Mouse (Mus musculus): ENCODE measurements around the gene Rfx8. TPM values are rescaled to one million over a fixed set of nuclear protein-coding genes. Genes with fewer than 3 reads are reported as not detected.

The Rfx8 gene
- polyA plus RNA-seq, 1 experiment: 37.8 TPM

- TF ChIP-seq CTCF (IDR thresholded peaks at IDR 0.05; ENCODE audit: control insufficient read depth, insufficient read depth, insufficient replicate concordance, low read depth, low read length) (no peak), POLR2A (IDR thresholded peaks at IDR 0.05; ENCODE audit: control insufficient read depth, low read depth, low read length) (no peak)
- Histone ChIP-seq H3K4me1 (ENCODE audit: control insufficient read depth, insufficient read depth, low read length) (peaks cover 2% of the 10 kb centered on the region), H3K27ac (ENCODE audit: control insufficient read depth, insufficient read depth, low read depth, low read length) (peak overlapping the region; percentile 12; the same call in 1 of the 2 replicates), H3K27me3 (ENCODE audit: control insufficient read depth, insufficient read depth, low read length) (no peaks in the 10 kb centered on the region), H3K4me3 (ENCODE audit: control insufficient read depth, low read depth, low read length) (no peak overlapping the region), H3K36me3 (ENCODE audit: control insufficient read depth, insufficient read depth, low read length) (no peaks in the 10 kb centered on the region)
Measured at GRCm38 (mm10) chr1:39748666-39749065, 27.9 kb upstream of the Rfx8 start.

- no peaks in the 10 kb centered on the region for H3K36me3 ChIP-seq (ENCODE audit: control insufficient read depth, insufficient read depth, low read length)
- TF ChIP-seq POLR2A (IDR thresholded peaks at IDR 0.05; ENCODE audit: control insufficient read depth, low read depth, low read length) (no peak), CTCF (IDR thresholded peaks at IDR 0.05; ENCODE audit: control insufficient read depth, insufficient read depth, insufficient replicate concordance, low read depth, low read length) (no peak)
- no peak overlapping the region for H3K4me3 ChIP-seq (ENCODE audit: control insufficient read depth, low read depth, low read length)
- H3K27me3 ChIP-seq (ENCODE audit: control insufficient read depth, insufficient read depth, low read length): no peaks in the 10 kb centered on the region
- H3K27ac ChIP-seq (ENCODE audit: control insufficient read depth, insufficient read depth, low read depth, low read length): 0 out of 2 replicates have a peak overlapping the region, but pooled peaks have one; percentile 17
- peaks cover 2% of the 10 kb centered on the region for H3K4me1 ChIP-seq (ENCODE audit: control insufficient read depth, insufficient read depth, low read length)
Measured at GRCm38 (mm10) chr1:39746464-39746863, 25.7 kb upstream of the Rfx8 start.

- TF ChIP-seq POLR2A (IDR thresholded peaks at IDR 0.05; ENCODE audit: control insufficient read depth, low read depth, low read length) (no peak), CTCF (IDR thresholded peaks at IDR 0.05; ENCODE audit: control insufficient read depth, insufficient read depth, insufficient replicate concordance, low read depth, low read length) (no peak)
- Histone ChIP-seq H3K27ac (ENCODE audit: control insufficient read depth, insufficient read depth, low read depth, low read length) (no peak overlapping the region), H3K27me3 (ENCODE audit: control insufficient read depth, insufficient read depth, low read length) (no peaks in the 10 kb centered on the region), H3K36me3 (ENCODE audit: control insufficient read depth, insufficient read depth, low read length) (no peaks in the 10 kb centered on the region), H3K4me3 (ENCODE audit: control insufficient read depth, low read depth, low read length) (no peak overlapping the region), H3K4me1 (ENCODE audit: control insufficient read depth, insufficient read depth, low read length) (peaks cover 3% of the 10 kb centered on the region; the same call in 1 of the 2 replicates)
Measured at GRCm38 (mm10) chr1:39740948-39741347, 20.2 kb upstream of the Rfx8 start.

- TF ChIP-seq CTCF (IDR thresholded peaks at IDR 0.05; ENCODE audit: control insufficient read depth, insufficient read depth, insufficient replicate concordance, low read depth, low read length) (no peak), POLR2A (IDR thresholded peaks at IDR 0.05; ENCODE audit: control insufficient read depth, low read depth, low read length) (no peak)
- no peaks in the 10 kb centered on the region for H3K27me3 ChIP-seq (ENCODE audit: control insufficient read depth, insufficient read depth, low read length)
- H3K27ac ChIP-seq (ENCODE audit: control insufficient read depth, insufficient read depth, low read depth, low read length): no peak overlapping the region
- peaks cover 3% of the 10 kb centered on the region; the same call in 1 of the 2 replicates for H3K4me1 ChIP-seq (ENCODE audit: control insufficient read depth, insufficient read depth, low read length)
- no peak overlapping the region for H3K4me3 ChIP-seq (ENCODE audit: control insufficient read depth, low read depth, low read length)
- no peaks in the 10 kb centered on the region for H3K36me3 ChIP-seq (ENCODE audit: control insufficient read depth, insufficient read depth, low read length)
Measured at GRCm38 (mm10) chr1:39740002-39740401, 19.2 kb upstream of the Rfx8 start.

- no peak overlapping the region for H3K27ac ChIP-seq (ENCODE audit: control insufficient read depth, insufficient read depth, low read depth, low read length)
- H3K4me1 ChIP-seq (ENCODE audit: control insufficient read depth, insufficient read depth, low read length): peaks cover 3% of the 10 kb centered on the region; the same call in 1 of the 2 replicates
- no peak overlapping the region for H3K4me3 ChIP-seq (ENCODE audit: control insufficient read depth, low read depth, low read length)
- TF ChIP-seq CTCF (IDR thresholded peaks at IDR 0.05; ENCODE audit: control insufficient read depth, insufficient read depth, insufficient replicate concordance, low read depth, low read length) (no peak), POLR2A (IDR thresholded peaks at IDR 0.05; ENCODE audit: control insufficient read depth, low read depth, low read length) (no peak)
- H3K27me3 ChIP-seq (ENCODE audit: control insufficient read depth, insufficient read depth, low read length): no peaks in the 10 kb centered on the region
- no peaks in the 10 kb centered on the region for H3K36me3 ChIP-seq (ENCODE audit: control insufficient read depth, insufficient read depth, low read length)
Measured at GRCm38 (mm10) chr1:39735927-39736604, 15.3 kb upstream of the Rfx8 start.

- Histone ChIP-seq H3K27me3 (ENCODE audit: control insufficient read depth, insufficient read depth, low read length) (no peaks in the 10 kb centered on the region), H3K36me3 (ENCODE audit: control insufficient read depth, insufficient read depth, low read length) (no peaks in the 10 kb centered on the region), H3K27ac (ENCODE audit: control insufficient read depth, insufficient read depth, low read depth, low read length) (no peak overlapping the region), H3K4me3 (ENCODE audit: control insufficient read depth, low read depth, low read length) (no peak overlapping the region), H3K4me1 (ENCODE audit: control insufficient read depth, insufficient read depth, low read length) (peaks cover 3% of the 10 kb centered on the region; the same call in 1 of the 2 replicates)
- TF ChIP-seq POLR2A (IDR thresholded peaks at IDR 0.05; ENCODE audit: control insufficient read depth, low read depth, low read length) (no peak), CTCF (IDR thresholded peaks at IDR 0.05; ENCODE audit: control insufficient read depth, insufficient read depth, insufficient replicate concordance, low read depth, low read length) (no peak)
Measured at GRCm38 (mm10) chr1:39735493-39735892, 14.7 kb upstream of the Rfx8 start.

- Histone ChIP-seq H3K36me3 (ENCODE audit: control insufficient read depth, insufficient read depth, low read length) (no peaks in the 10 kb centered on the region), H3K4me1 (ENCODE audit: control insufficient read depth, insufficient read depth, low read length) (peaks cover 3% of the 10 kb centered on the region; the same call in 1 of the 2 replicates), H3K4me3 (ENCODE audit: control insufficient read depth, low read depth, low read length) (no peak overlapping the region), H3K27ac (ENCODE audit: control insufficient read depth, insufficient read depth, low read depth, low read length) (no peak overlapping the region), H3K27me3 (ENCODE audit: control insufficient read depth, insufficient read depth, low read length) (no peaks in the 10 kb centered on the region)
- no peak for TF ChIP-seq CTCF (IDR thresholded peaks at IDR 0.05; ENCODE audit: control insufficient read depth, insufficient read depth, insufficient replicate concordance, low read depth, low read length)
Measured at GRCm38 (mm10) chr1:39734881-39735280, 14.1 kb upstream of the Rfx8 start.

All from testis, adult 2 months (tissue).